ENCODE assay signal across 23 mouse cellular contexts in genomic region chr8:45918891-45919290, GRCm38 (mm10). TPM values are rescaled to one million over a fixed set of nuclear protein-coding genes. Genes with fewer than 3 reads are reported as not detected.
"Had no signal": no experiment of that assay in that cellular context is flagged by ENCODE, and none has a peak within 500 bp of the region (broad histone marks: within the 10 kb centered on the region; RNA-seq: fewer than 3 reads in every experiment).

No protein-coding gene starts in this region.

- H3K9ac ChIP-seq: lung, embryonic 14.5 days; midbrain, embryonic 13.5 days; midbrain, embryonic 15.5 days; neural tube, embryonic 12.5 days; stomach, embryonic 15.5 days had no signal

- H3K9me3 ChIP-seq: megakaryocyte, embryonic 14.5 days; midbrain, embryonic 13.5 days; midbrain, embryonic 15.5 days; neural tube, embryonic 12.5 days; stomach, embryonic 15.5 days had no signal

- H3K27ac ChIP-seq: macrophage; midbrain, embryonic 13.5 days; midbrain, embryonic 15.5 days; neural tube, embryonic 12.5 days; stomach, embryonic 15.5 days; stomach, postnatal 0 days had no signal

- H3K4me3 ChIP-seq: megakaryocyte, embryonic 14.5 days; midbrain, embryonic 13.5 days; midbrain, embryonic 15.5 days; neural tube, embryonic 12.5 days; stomach, embryonic 15.5 days had no signal

- H3K4me1 ChIP-seq: megakaryocyte, embryonic 14.5 days; midbrain, embryonic 13.5 days; midbrain, embryonic 15.5 days; neural tube, embryonic 12.5 days had no signal

- ATAC-seq: midbrain, embryonic 13.5 days; midbrain, embryonic 15.5 days had no signal

- DNase-seq: lung, adult 18-20 months; lung, embryonic 14.5 days; lung, postnatal 10 days; lung, postnatal 36 days; right cerebral cortex, postnatal 14 days; thymus, adult 2 months; thymus, postnatal 25 days; thymus, postnatal 4 days had no signal

- H3K27me3 ChIP-seq: megakaryocyte, embryonic 14.5 days; midbrain, embryonic 13.5 days; midbrain, embryonic 15.5 days; neural tube, embryonic 12.5 days; stomach, embryonic 15.5 days had no signal

- H3K4me2 ChIP-seq: lung, embryonic 14.5 days; midbrain, embryonic 11.5 days; midbrain, embryonic 13.5 days; midbrain, embryonic 15.5 days; neural tube, embryonic 12.5 days; stomach, embryonic 15.5 days had no signal

- H3K36me3 ChIP-seq: midbrain, embryonic 13.5 days; midbrain, embryonic 15.5 days; neural tube, embryonic 12.5 days; stomach, embryonic 15.5 days had no signal

RNA-seq across cellular contexts. Expression of gene Ccdc110, which starts 15.5 kb away (rescaled TPM):
- total RNA-seq: megakaryocyte progenitor cell, adult 5-6 weeks; monocyte, adult 5-6 weeks; neutrophil, adult 5-6 weeks had no signal
- polyA plus RNA-seq: liver, embryonic 16.5 days; lung, embryonic 14.5 days; lung, embryonic 16.5 days; macrophage; midbrain, embryonic 11.5 days; spleen, adult 2 months; stomach, embryonic 15.5 days; thymus, adult 2 months; urinary bladder, adult 2 months had no signal

RNA-seq across cellular contexts. Expression of gene Pdlim3, which starts 33.6 kb away (rescaled TPM):
- total RNA-seq: megakaryocyte progenitor cell, adult 5-6 weeks; monocyte, adult 5-6 weeks had no signal
- polyA plus RNA-seq: macrophage had no signal
